ENCODE assay signal across 8 mouse cellular contexts in the genomic region with DNA sequence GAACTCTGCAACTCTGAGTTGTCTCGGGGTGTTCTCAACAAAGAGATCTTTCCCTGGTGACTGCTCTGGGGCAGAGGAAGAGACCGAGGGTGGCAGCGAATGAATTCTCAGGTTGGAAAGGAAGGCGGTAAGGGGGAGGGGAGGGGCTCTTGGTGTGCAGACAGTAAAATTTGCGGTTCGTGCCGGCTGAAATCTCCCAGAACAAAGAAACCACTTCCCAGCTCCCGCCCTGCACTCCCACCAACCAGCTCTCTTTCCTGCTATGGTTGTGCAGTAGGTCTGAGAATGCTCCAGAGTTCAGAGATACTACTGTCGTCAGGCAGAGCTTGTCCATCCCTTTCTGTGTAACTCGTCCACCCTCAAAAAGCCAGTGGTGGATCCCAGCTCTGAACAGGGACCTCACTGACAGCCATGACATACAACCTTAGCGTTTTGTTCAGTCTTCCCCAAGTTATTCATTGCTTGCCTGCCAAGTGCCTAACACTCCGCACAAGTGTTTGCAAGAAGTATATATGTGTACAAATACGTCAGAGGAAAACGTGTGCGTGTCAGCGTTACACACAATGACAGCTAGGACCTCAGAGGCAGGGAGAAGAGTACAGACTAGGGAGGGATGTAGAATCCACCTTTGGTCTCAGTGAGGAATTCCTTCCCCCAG.
DNase-seq lines count a peak whose midpoint lies in the region; ATAC-seq and TF ChIP-seq lines count a peak whose summit lies in the region.

No protein-coding gene starts in this region.

- H3K9ac ChIP-seq in heart, adult 2 months (ENCODE audit: low read depth, low read length) = peak overlapping the region; percentile 67
- H3K9ac ChIP-seq in limb, embryonic 14.5 days (ENCODE audit: low read depth, low read length, severe bottlenecking) = peak overlapping the region; percentile 79

- no peak for TF ChIP-seq POLR2A in heart, adult 2 months (IDR thresholded peaks at IDR 0.05; ENCODE audit: insufficient read depth, low read depth, low read length)
- TF ChIP-seq POLR2A in embryonic fibroblast, embryonic 13.5 days (IDR thresholded peaks at IDR 0.05; ENCODE audit: low read depth, low read length) = peak; percentile 66
- 0 out of 2 replicates have a peak, but pooled peaks have one; percentile 9 for TF ChIP-seq POLR2A in limb, embryonic 14.5 days (IDR thresholded peaks at IDR 0.05; ENCODE audit: borderline replicate concordance, extremely low read depth, insufficient read depth, insufficient read length)
- TF ChIP-seq POLR2A in small intestine, adult 2 months (IDR thresholded peaks at IDR 0.05; ENCODE audit: low read depth, low read length) = no peak

- ATAC-seq in limb, embryonic 14.5 days (ENCODE audit: low FRiP score, low read depth) = peak; percentile 53

- 12% methylated on average over 16 of the region's 16 CpGs for whole genome bisulfite sequencing in heart, adult 2 months
- WGBS in limb, embryonic 14.5 days = 9% methylated on average over 16 of the region's 16 CpGs
- 13% methylated on average over 16 of the region's 16 CpGs for WGBS in small intestine, adult 2 months

- DNase-seq in heart, adult 2 months = no peak
- no peak for DNase-seq in heart, postnatal 36 days
- DNase-seq in limb, embryonic 14.5 days (ENCODE audit: low spot score) = peak; percentile 87
- no peak for DNase-seq in cerebellum, adult 18-20 months
- no peak for DNase-seq in left cerebral cortex, postnatal 10 days (ENCODE audit: extremely low spot score in 1 of 2, low spot score in 2 of 2)

- no peaks in the 10 kb centered on the region for H3K27me3 ChIP-seq in heart, adult 2 months (ENCODE audit: control insufficient read depth, insufficient read depth, low read length)
- H3K27me3 ChIP-seq in C2C12 (ENCODE audit: control insufficient read depth, insufficient read depth, insufficient read length) = no peaks in the 10 kb centered on the region
- no peaks in the 10 kb centered on the region for H3K27me3 ChIP-seq in limb, embryonic 14.5 days (ENCODE audit: control insufficient read depth, insufficient read depth, low read length)
- no peaks in the 10 kb centered on the region for H3K27me3 ChIP-seq in small intestine, adult 2 months (ENCODE audit: control insufficient read depth, insufficient read depth, low read length)

- no peaks in the 10 kb centered on the region for H3K79me3 ChIP-seq in C2C12 (ENCODE audit: low read depth)

- H3K4me2 ChIP-seq in limb, embryonic 14.5 days (replicated peaks; ENCODE audit: low read depth, low read length, severe bottlenecking) = peak overlapping the region; percentile 58

- intact Hi-C loops in heart, adult 2 months (cut with DNase I) = loop anchor here (1.0 to 5.0 kb wide), 6 partner anchors 61 to 744 kb away; no protein-coding TSS in a partner anchor
- intact Hi-C loops in heart, postnatal 36 days (cut with DNase I) = loop anchor here (1.0 to 5.0 kb wide), 5 partner anchors 372 to 722 kb away; no protein-coding TSS in a partner anchor
- intact Hi-C loops in left cerebral cortex, postnatal 10 days (cut with DNase I) = loop anchor here (2.0 to 5.0 kb wide), 4 partner anchors 367 to 723 kb away; no protein-coding TSS in a partner anchor

- peak overlapping the region; percentile 85 for H3ac ChIP-seq in C2C12 (ENCODE audit: control insufficient read depth, insufficient read length, low read depth)

- peak overlapping the region; percentile 99 for H3K27ac ChIP-seq in heart, adult 2 months
- H3K27ac ChIP-seq in embryonic fibroblast, embryonic 13.5 days (ENCODE audit: insufficient read depth, low read length) = peak overlapping the region; percentile 99
- peak overlapping the region; percentile 96 for H3K27ac ChIP-seq in limb, embryonic 14.5 days (replicated peaks; ENCODE audit: low read depth, low read length)
- H3K27ac ChIP-seq in small intestine, adult 2 months (ENCODE audit: insufficient read depth, low read depth, low read length) = peak overlapping the region; percentile 10; the same call in 1 of the 2 replicates

- peak overlapping the region; percentile 54 for H3K4me3 ChIP-seq in heart, adult 2 months
- no peak overlapping the region for H3K4me3 ChIP-seq in C2C12 (ENCODE audit: insufficient read depth, poor library complexity, severe bottlenecking)
- H3K4me3 ChIP-seq in embryonic fibroblast, embryonic 13.5 days (ENCODE audit: insufficient read depth, low read length) = peak overlapping the region; percentile 13; the same call in 1 of the 2 replicates
- peak overlapping the region; percentile 47 for H3K4me3 ChIP-seq in limb, embryonic 14.5 days (replicated peaks; ENCODE audit: low read length)
- peak overlapping the region; percentile 56 for H3K4me3 ChIP-seq in small intestine, adult 2 months (ENCODE audit: low read depth, low read length)

- peaks cover 10% of the 10 kb centered on the region for H3K4me1 ChIP-seq in heart, adult 2 months (ENCODE audit: control insufficient read depth, insufficient read depth, low read length)
- H3K4me1 ChIP-seq in embryonic fibroblast, embryonic 13.5 days (ENCODE audit: control insufficient read depth, insufficient read depth, low read length) = peaks cover 14% of the 10 kb centered on the region
- H3K4me1 ChIP-seq in limb, embryonic 14.5 days (ENCODE audit: control insufficient read depth, insufficient read depth, low read length) = peaks cover 36% of the 10 kb centered on the region
- no peaks in the 10 kb centered on the region for H3K4me1 ChIP-seq in small intestine, adult 2 months (ENCODE audit: control insufficient read depth, insufficient read depth, insufficient read length, low read length)

- H3K36me3 ChIP-seq in heart, adult 2 months (ENCODE audit: control insufficient read depth, insufficient read depth, low read length) = no peaks in the 10 kb centered on the region
- H3K36me3 ChIP-seq in C2C12 (ENCODE audit: control insufficient read depth, insufficient read depth) = no peaks in the 10 kb centered on the region
- H3K36me3 ChIP-seq in limb, embryonic 14.5 days (ENCODE audit: control insufficient read depth, insufficient read depth, low read length) = no peaks in the 10 kb centered on the region
- no peaks in the 10 kb centered on the region for H3K36me3 ChIP-seq in small intestine, adult 2 months (ENCODE audit: control insufficient read depth, insufficient read depth, low read length)

- H3K79me2 ChIP-seq in heart, adult 2 months (replicated peaks; ENCODE audit: control insufficient read depth, insufficient read depth, low read length) = no peaks in the 10 kb centered on the region
- H3K79me2 ChIP-seq in C2C12 (ENCODE audit: control insufficient read depth, insufficient read depth) = no peaks in the 10 kb centered on the region

- TF ChIP-seq CTCF in heart, adult 2 months (IDR thresholded peaks at IDR 0.05) = no peak
- no peak for TF ChIP-seq CTCF in C2C12 (IDR thresholded peaks at IDR 0.05; ENCODE audit: control insufficient read depth, insufficient read depth, insufficient read length)
- TF ChIP-seq CTCF in embryonic fibroblast, embryonic 13.5 days (IDR thresholded peaks at IDR 0.05; ENCODE audit: borderline replicate concordance, insufficient read depth, low read length) = no peak
- no peak for TF ChIP-seq CTCF in small intestine, adult 2 months (IDR thresholded peaks at IDR 0.05; ENCODE audit: extremely low read depth, insufficient read length, insufficient replicate concordance, low read depth, low read length)

- TF ChIP-seq EP300 in heart, adult 2 months (IDR thresholded peaks at IDR 0.05; ENCODE audit: insufficient read depth, low read depth, low read length) = no peak

- H3K9me3 ChIP-seq in limb, embryonic 14.5 days (ENCODE audit: control insufficient read depth, low read length) = no peaks in the 10 kb centered on the region

TF ChIP-seq in C2C12, 6 proteins besides CTCF, POLR2A, EP300 and RAD21:
- no peak for TF ChIP-seq MAX (IDR thresholded peaks at IDR 0.05)
- no peak for TF ChIP-seq MYOG (IDR thresholded peaks at IDR 0.05; ENCODE audit: control insufficient read depth, extremely low read depth, insufficient read length)
- TF ChIP-seq CEBPB (IDR thresholded peaks at IDR 0.05; ENCODE audit: low read depth) = no peak
TF ChIP-seq in C2C12: peak in this region for 0.

Comparison
In these comparisons a context has a peak if more than half of its experiments do, and no peak if none do; other contexts are left out.
1. H3K27ac ChIP-seq: peak in every context shown above with its lines; median percentile 99 in heart, adult 2 months; 99 in embryonic fibroblast, embryonic 13.5 days; 96 in limb, embryonic 14.5 days; 10 in small intestine, adult 2 months.
2. POLR2A ChIP-seq: peak in embryonic fibroblast, embryonic 13.5 days (single experiment) and limb, embryonic 14.5 days (single experiment); none in heart, adult 2 months (single experiment) and small intestine, adult 2 months (single experiment).